Mouse (Mus musculus): ENCODE measurements at regions not wholly inside any gene's neighbourhood (a gene's known extent, or its start where the extent isn't known, plus 50 kb on each side); places are given as distances from the start of the nearest gene placed in this dataset.

DNA sequence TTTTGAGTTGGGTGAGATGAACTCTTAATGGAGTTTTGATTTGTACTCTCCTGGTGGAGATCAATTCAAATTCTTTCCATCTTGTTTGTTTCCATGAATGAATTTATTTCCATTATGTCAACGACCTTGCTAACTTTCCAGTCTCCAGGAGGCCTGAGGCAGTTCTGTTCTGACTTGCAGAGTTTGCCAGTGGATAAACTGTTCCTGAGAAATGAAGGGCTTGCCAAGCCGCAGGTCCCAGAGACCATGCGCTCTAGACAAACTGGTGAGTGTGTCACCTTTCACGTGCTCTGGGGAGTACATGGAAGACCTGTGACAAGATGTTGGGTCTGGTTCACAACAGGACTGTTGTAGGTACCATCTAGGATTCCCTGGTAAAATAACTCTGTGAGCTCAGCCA lies 74.5 kb downstream of the Gm11983 start:
- Histone ChIP-seq H3K4me3 (no peak overlapping the region), H3K27ac (replicated peaks) (no peak overlapping the region), H3K9me3 (replicated peaks) (no peaks in the 10 kb centered on the region), H3K4me1 (no peaks in the 10 kb centered on the region), H3K36me3 (no peaks in the 10 kb centered on the region), H3K27me3 (ENCODE audit: low read depth, poor library complexity, severe bottlenecking) (no peaks in the 10 kb centered on the region)
- 80% methylated on average over 4 of the region's 4 CpGs for WGBS
- no peak for DNase-seq (ENCODE audit: low spot score)

DNA sequence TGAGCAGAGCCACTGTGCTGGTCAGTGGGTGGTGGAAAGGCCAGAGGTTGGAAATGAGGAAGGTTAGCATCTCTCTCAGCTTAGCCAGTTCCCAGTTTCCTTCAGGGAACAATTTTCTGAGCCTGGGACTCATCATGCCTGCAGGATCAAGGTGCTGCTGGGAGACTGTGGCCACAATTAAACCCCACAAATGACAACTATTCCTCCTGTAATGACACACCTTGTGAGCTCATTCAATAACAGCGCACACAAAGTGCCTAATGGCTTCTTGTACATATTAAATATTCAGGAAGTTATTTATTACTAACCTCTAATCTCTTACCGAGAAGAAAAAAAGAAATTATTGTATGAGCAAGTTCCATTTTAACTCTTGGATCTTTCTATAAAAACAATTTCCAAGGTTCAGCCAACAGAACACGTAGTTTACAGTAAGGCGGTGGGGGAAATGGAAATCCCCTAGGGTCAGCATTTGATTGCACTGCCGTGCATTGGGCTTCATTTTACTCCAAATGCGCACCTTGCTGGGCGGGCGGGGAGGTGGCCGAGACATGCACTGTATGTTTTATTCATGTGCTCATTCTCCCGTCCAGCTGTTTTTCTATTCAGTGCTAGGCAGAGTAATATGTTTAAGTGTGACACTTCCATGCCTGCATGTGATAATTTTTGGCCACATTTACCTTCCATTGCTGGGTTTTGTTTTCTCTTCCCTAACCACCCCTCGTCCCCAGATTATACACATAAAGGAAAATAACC lies 75.4 kb downstream of the Gm11983 start:
- Histone ChIP-seq H3K4me1 (no peaks in the 10 kb centered on the region), H3K27ac (replicated peaks) (no peak overlapping the region), H3K27me3 (ENCODE audit: low read depth, poor library complexity, severe bottlenecking) (no peaks in the 10 kb centered on the region), H3K9me3 (replicated peaks) (no peaks in the 10 kb centered on the region), H3K36me3 (no peaks in the 10 kb centered on the region), H3K4me3 (no peak overlapping the region)
- 87% methylated on average over 11 of the region's 11 CpGs for WGBS
- DNase-seq (ENCODE audit: low spot score): no peak

DNA sequence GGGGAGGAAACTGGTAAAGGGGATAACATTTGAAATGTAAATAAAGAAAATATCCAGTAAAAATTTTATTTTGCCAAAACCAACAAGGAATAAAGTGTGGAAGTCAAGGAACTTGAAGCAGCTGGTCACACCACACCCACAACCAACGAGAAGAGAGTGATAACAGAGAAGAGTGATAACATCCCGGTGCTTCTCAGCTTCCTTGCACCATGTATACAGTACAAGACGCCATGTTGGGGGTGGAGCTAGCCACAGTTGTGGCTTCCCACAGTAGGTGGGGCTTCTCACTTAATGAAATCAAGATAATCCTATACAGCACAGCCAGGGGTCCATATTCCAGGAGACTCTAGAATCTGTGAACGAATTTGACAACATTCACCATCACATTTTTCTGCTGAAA lies 77.9 kb downstream of the Gm11983 start:
- H3K27ac ChIP-seq (replicated peaks): no peak overlapping the region
- no peaks in the 10 kb centered on the region for H3K36me3 ChIP-seq
- DNase-seq (ENCODE audit: low spot score): no peak
- H3K4me3 ChIP-seq: no peak overlapping the region
- H3K4me1 ChIP-seq: no peaks in the 10 kb centered on the region
- no peaks in the 10 kb centered on the region for H3K27me3 ChIP-seq (ENCODE audit: low read depth, poor library complexity, severe bottlenecking)
- H3K9me3 ChIP-seq (replicated peaks): no peaks in the 10 kb centered on the region
- WGBS: 85% methylated on average over 4 of the region's 4 CpGs

DNA sequence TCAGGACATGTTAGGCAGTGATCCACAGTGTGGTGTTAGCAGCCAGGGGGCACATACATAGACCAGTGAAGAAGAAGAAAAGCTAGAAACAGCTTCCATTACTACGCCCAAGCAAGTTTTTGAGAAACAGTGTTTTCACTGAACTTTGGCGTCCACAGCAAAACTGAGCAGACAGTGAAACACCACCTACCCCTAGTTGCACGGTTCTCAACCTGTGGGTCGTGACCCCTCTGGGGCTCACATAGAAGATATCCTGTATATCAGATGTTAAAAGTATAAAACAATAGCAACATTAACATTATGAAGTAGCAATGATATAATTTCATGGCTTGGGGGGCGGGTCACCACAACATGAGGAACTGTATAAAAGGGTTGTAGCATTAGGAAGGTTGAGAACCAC lies 81.1 kb downstream of the Ramp3 start:
- Histone ChIP-seq H3K27me3 (ENCODE audit: low read depth, poor library complexity, severe bottlenecking) (no peaks in the 10 kb centered on the region), H3K27ac (replicated peaks) (no peak overlapping the region), H3K9me3 (replicated peaks) (no peaks in the 10 kb centered on the region), H3K4me1 (no peaks in the 10 kb centered on the region), H3K4me3 (no peak overlapping the region), H3K36me3 (no peaks in the 10 kb centered on the region)
- DNase-seq (ENCODE audit: low spot score): no peak
- WGBS: 91% methylated on average over 5 of the region's 5 CpGs

DNA sequence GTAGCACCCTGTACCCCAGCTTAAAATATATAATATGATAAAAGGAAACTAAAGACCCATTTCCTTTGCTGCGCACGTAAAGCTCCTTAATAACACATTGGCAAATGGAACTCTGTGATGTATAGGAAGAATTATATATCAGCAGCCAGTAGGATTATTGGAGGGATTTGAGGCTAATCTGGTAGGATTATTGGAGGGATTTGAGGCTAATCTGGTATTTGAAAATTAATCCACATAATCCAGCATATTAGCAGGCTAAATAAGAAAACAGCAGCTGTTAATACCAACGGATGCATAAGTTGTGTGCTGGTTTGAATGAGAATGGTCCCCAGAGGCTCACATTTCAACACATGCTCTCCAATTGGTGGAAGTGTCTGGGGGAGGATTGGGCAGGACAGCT lies 80.3 kb downstream of the Ramp3 start:
- no peak for DNase-seq (ENCODE audit: low spot score)
- H3K9me3 ChIP-seq (replicated peaks): no peaks in the 10 kb centered on the region
- WGBS: 86% methylated on average over 3 of the region's 3 CpGs
- H3K4me3 ChIP-seq: no peak overlapping the region
- no peak overlapping the region for H3K27ac ChIP-seq (replicated peaks)
- H3K4me1 ChIP-seq: no peaks in the 10 kb centered on the region
- H3K36me3 ChIP-seq: no peaks in the 10 kb centered on the region
- H3K27me3 ChIP-seq (ENCODE audit: low read depth, poor library complexity, severe bottlenecking): no peaks in the 10 kb centered on the region

DNA sequence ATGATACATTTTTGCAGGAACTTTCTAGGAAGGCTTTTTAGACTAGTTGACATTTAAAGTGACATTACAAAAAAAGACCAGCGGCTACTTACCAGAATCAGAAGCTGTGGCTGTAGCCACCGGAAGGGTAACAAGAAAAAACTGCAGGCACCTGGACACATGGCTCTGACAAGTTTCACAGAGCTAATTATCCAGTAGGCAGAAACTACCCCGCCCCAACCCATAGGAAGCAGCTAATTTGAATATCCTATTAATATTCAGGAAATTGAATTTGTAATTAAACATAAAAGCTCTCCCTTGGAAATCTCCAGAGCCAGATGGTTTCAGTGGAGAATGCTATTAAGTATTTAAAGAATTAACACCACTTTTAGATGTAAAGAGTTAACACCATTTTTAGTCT lies 79.8 kb downstream of the Ramp3 start:
- Histone ChIP-seq H3K4me3 (no peak overlapping the region), H3K36me3 (no peaks in the 10 kb centered on the region), H3K27me3 (ENCODE audit: low read depth, poor library complexity, severe bottlenecking) (no peaks in the 10 kb centered on the region), H3K27ac (replicated peaks) (no peak overlapping the region), H3K4me1 (no peaks in the 10 kb centered on the region), H3K9me3 (replicated peaks) (no peaks in the 10 kb centered on the region)
- DNase-seq (ENCODE audit: low spot score): no peak
- 90% methylated on average over 3 of the region's 3 CpGs for WGBS

DNA sequence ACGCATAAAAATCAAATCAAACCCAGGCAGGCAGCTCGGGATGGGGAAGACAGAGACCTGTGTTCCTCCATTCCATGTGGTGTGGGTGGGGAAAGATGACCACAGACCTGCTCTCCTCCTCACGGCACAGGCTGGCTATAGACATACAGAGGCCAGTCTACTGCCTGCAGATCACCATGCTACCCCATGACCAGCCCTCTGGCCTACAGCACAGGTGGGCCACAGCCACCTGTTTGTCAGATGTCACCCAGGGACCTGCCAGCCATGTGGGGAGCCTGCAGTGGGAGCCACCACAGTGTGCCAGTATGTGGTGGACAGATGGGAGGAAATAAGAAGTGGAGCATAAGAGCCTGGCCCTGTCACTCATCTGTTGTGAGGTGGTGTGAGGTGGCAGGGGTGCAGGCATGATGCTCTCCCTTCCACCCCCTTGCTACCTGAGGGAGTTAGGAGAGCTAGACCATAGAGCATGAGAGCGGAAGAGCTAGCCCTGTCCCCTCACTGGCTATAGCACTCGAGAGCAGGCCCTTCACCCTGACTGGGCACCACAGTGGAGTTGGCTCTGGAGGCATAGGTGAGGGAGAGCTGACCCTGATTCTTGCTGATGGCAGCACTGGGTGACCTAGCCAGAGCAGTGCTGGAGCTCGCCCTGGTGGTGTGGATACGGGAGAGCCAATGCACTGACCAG lies 76.6 kb downstream of the Ramp3 start:
- Histone ChIP-seq H3K27ac (replicated peaks) (no peak overlapping the region), H3K27me3 (ENCODE audit: low read depth, poor library complexity, severe bottlenecking) (no peaks in the 10 kb centered on the region), H3K4me1 (no peaks in the 10 kb centered on the region), H3K4me3 (no peak overlapping the region), H3K36me3 (no peaks in the 10 kb centered on the region), H3K9me3 (replicated peaks) (no peaks in the 10 kb centered on the region)
- DNase-seq (ENCODE audit: low spot score): no peak
- WGBS: 86% methylated on average over 7 of the region's 7 CpGs

DNA sequence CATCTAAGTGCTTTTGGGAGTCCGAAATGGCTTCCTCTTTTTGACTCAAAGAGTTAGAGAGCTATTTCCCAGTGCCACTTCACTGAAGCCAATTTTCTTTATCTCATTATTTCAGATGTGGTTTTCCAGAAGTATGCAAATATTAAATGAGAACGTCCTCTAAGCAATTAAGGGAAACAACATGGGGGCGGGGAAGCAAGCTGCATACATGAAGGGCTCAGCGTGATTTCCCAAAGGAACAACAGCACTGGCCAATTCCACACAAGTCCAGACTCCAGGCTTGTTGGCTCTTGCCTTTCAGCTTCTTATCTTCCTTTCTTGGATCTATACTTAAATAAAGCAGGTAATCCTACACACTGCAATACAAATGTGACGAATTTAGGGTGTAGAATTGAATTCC lies 73.2 kb downstream of the Ramp3 start:
- no peak overlapping the region for H3K4me3 ChIP-seq
- H3K4me1 ChIP-seq: no peaks in the 10 kb centered on the region
- no peaks in the 10 kb centered on the region for H3K27me3 ChIP-seq (ENCODE audit: low read depth, poor library complexity, severe bottlenecking)
- no peak for DNase-seq (ENCODE audit: low spot score)
- no peak overlapping the region for H3K27ac ChIP-seq (replicated peaks)
- H3K9me3 ChIP-seq (replicated peaks): no peaks in the 10 kb centered on the region
- no peaks in the 10 kb centered on the region for H3K36me3 ChIP-seq
- WGBS: 86% methylated on average over 5 of the region's 5 CpGs

Data from midbrain, embryonic 10.5 days (tissue).